Mouse (Mus musculus) kidney, postnatal 10 days (tissue): ENCODE data around the gene Snx30.
A peak's percentile ranks its signal among the peaks of the same experiment; 100 is the strongest.

Source experiments
- DNase-seq: peaks from one replicate; pipeline ENCODE4 v3.0.0; 2021; ENCODE audit warnings: mixed read lengths

Snx30 gene

GRCm38 (mm10) chr4:59914608-59915403 lies 109.2 kb downstream of the Snx30 start, which contains the start of gene Slc46a2:
Gene Slc46a2, minus strand, starts transcription at chr4:59915056.
- peak; percentile 61 for DNase-seq

- DNase-seq = no peak
Observed at GRCm38 (mm10) chr4:59917966-59918365, 112.3 kb downstream of the Snx30 start.

- no peak for DNase-seq
Observed at GRCm38 (mm10) chr4:59925082-59925481, 119.4 kb downstream of the Snx30 start.

- DNase-seq = no peak
Observed at GRCm38 (mm10) chr4:59927666-59928065, 122.0 kb downstream of the Snx30 start.

- DNase-seq = peak; percentile 79
Observed at GRCm38 (mm10) chr4:59928347-59928746, 122.7 kb downstream of the Snx30 start.

GRCm38 (mm10) chr4:59932505-59933281 lies 127.1 kb downstream of the Snx30 start:
- peak; percentile 9 for DNase-seq

- DNase-seq = no peak
Observed at GRCm38 (mm10) chr4:59937543-59937942, 131.9 kb downstream of the Snx30 start.
